Mouse (Mus musculus) MEL (cell line): ENCODE measurements around the gene 4930449I24Rik. TPM values are rescaled to one million over a fixed set of nuclear protein-coding genes. Genes with fewer than 3 reads are reported as not detected.
"Not testable (repeated sequence)": the region's sequence is repeated elsewhere in the genome, so short reads cannot be mapped to it uniquely, and the experiment has no call there.

Source experiments
- DNase-seq: peaks from one replicate; pipeline ENCODE4 v3.0.0; 2011; ENCODE audit warnings: low read depth, low spot score
- H3K27ac ChIP-seq: 2 replicates; pipeline ENCODE4 v1.5.1; 2012; ENCODE audit warnings: low read depth, mild to moderate bottlenecking, control low read depth, low read length, moderate library complexity; ENCODE audit not compliant: control insufficient read depth
- H3K27me3 ChIP-seq, 2 experiments: fragments of 150-350 bp in 1 of 2; sonication (generic) in 1 of 2; 2 replicates each; pipeline ENCODE4 v1.6.1; 2012; ENCODE audit warnings: low read length in 2 of 2, mild to moderate bottlenecking in 2 of 2, improper control_type of control experiment in 1 of 2, moderate library complexity in 1 of 2; ENCODE audit not compliant: insufficient read depth in 2 of 2, control insufficient read depth in 1 of 2
- H3K36me3 ChIP-seq, 2 experiments: 2 replicates each; pipeline ENCODE4 v1.6.1; 2012 to 2014; ENCODE audit warnings: low read length in 2 of 2, improper control_type of control experiment in 1 of 2, inconsistent platforms in 1 of 2, mild to moderate bottlenecking in 1 of 2; ENCODE audit not compliant: insufficient read depth in 2 of 2, control insufficient read depth in 1 of 2
- H3K4me1 ChIP-seq, 2 experiments: fragments of 150-350 bp in 1 of 2; sonication (generic) in 1 of 2; 2 replicates each; pipeline ENCODE4 v1.6.1; 2012; ENCODE audit warnings: low read length in 2 of 2, improper control_type of control experiment in 1 of 2, mild to moderate bottlenecking in 1 of 2; ENCODE audit not compliant: insufficient read depth in 2 of 2, control insufficient read depth in 1 of 2
- H3K4me3 ChIP-seq, 2 experiments: fragments of 150-350 bp in 1 of 2; sonication (generic) in 1 of 2; 2 replicates each; pipeline ENCODE4 v1.5.1; 2012; ENCODE audit warnings: low read depth in 2 of 2, low read length in 2 of 2, mild to moderate bottlenecking in 2 of 2, moderate library complexity in 2 of 2, control low read depth in 1 of 2, improper control_type of control experiment in 1 of 2; ENCODE audit not compliant: control insufficient read depth in 1 of 2, insufficient read depth in 1 of 2
- H3K79me2 ChIP-seq: 2 replicates; pipeline ENCODE4 v1.6.1; 2012; ENCODE audit warnings: mild to moderate bottlenecking, low read length, moderate library complexity; ENCODE audit not compliant: control insufficient read depth, poor library complexity, insufficient read depth
- H3K9ac ChIP-seq: 2 replicates; pipeline ENCODE4 v1.6.1; 2012; ENCODE audit warnings: low read depth, mild to moderate bottlenecking, control low read depth, low read length, moderate library complexity; ENCODE audit not compliant: control insufficient read depth, poor library complexity, severe bottlenecking
- H3K9me3 ChIP-seq: fragments of 150-350 bp; sonication (generic); replicated peaks from 2 replicates; pipeline ENCODE4 v1.6.1; 2012; ENCODE audit warnings: mild to moderate bottlenecking, low read length, improper control_type of control experiment, moderate library complexity; ENCODE audit not compliant: insufficient read depth
- CTCF ChIP-seq, 3 experiments: IDR thresholded peaks in 2 of 3; conservative IDR thresholded peaks in 1 of 3; 2 replicates each; pipeline ENCODE4 v1.5.1; 2011 to 2012; ENCODE audit warnings: low read length in 3 of 3, low read depth in 2 of 3, mild to moderate bottlenecking in 2 of 3, improper control_type of control experiment in 1 of 3, inconsistent platforms in 1 of 3, mixed read lengths in 1 of 3, moderate library complexity in 1 of 3; ENCODE audit not compliant: control insufficient read depth in 1 of 3, insufficient read depth in 1 of 3, poor library complexity in 1 of 3, severe bottlenecking in 1 of 3
- EP300 ChIP-seq, 2 experiments: IDR thresholded peaks; 2 replicates each; pipeline ENCODE4 v1.6.1; 2011; ENCODE audit warnings: improper control_type of control experiment in 2 of 2, low read length in 2 of 2, low read depth in 1 of 2, mild to moderate bottlenecking in 1 of 2
- ETS1 ChIP-seq: IDR thresholded peaks from 2 replicates; pipeline ENCODE4 v1.6.1; 2012; ENCODE audit warnings: low read depth, mild to moderate bottlenecking, inconsistent platforms, low read length, improper control_type of control experiment, moderate library complexity
- GABPA ChIP-seq: IDR thresholded peaks from 2 replicates; pipeline ENCODE4 v1.6.1; 2012; ENCODE audit warnings: low read depth, mild to moderate bottlenecking, inconsistent platforms, low read length, improper control_type of control experiment, moderate library complexity
- KAT2A ChIP-seq: conservative IDR thresholded peaks from 2 replicates; pipeline ENCODE4 v1.6.1; 2012; ENCODE audit warnings: low read depth, low read length, improper control_type of control experiment, inconsistent platforms
- MAX ChIP-seq: IDR thresholded peaks from 2 replicates; pipeline ENCODE4 v1.6.1; 2011; ENCODE audit warnings: low read length, improper control_type of control experiment
- MEF2A ChIP-seq: IDR thresholded peaks from 2 replicates; pipeline ENCODE4 v1.6.1; 2014; ENCODE audit warnings: low read depth, mild to moderate bottlenecking, inconsistent platforms, low read length, improper control_type of control experiment; ENCODE audit not compliant: poor library complexity, insufficient replicate concordance, severe bottlenecking; ENCODE audit errors: extremely low read depth
- POLR2AphosphoS5 ChIP-seq: IDR thresholded peaks from 2 replicates; pipeline ENCODE4 v1.6.1; 2012; ENCODE audit warnings: low read depth, borderline replicate concordance, mild to moderate bottlenecking, inconsistent platforms, low read length, moderate library complexity, mixed read lengths
- RAD21 ChIP-seq: IDR thresholded peaks from 2 replicates; pipeline ENCODE4 v1.6.1; 2011; ENCODE audit warnings: mild to moderate bottlenecking, low read depth, low read length, improper control_type of control experiment
- TAL1 ChIP-seq: IDR thresholded peaks from 2 replicates; pipeline ENCODE4 v1.6.1; 2012; ENCODE audit warnings: mild to moderate bottlenecking, inconsistent platforms, low read length, moderate library complexity, mixed read lengths
- ZMIZ1 ChIP-seq: IDR thresholded peaks from 2 replicates; pipeline ENCODE4 v1.6.1; 2012; ENCODE audit warnings: low read depth, mild to moderate bottlenecking, inconsistent platforms, low read length, improper control_type of control experiment, moderate library complexity
- polyA plus RNA-seq, 2 experiments: library from polyadenylated mRNA; stranded (reverse) in 1 of 2; unstranded in 1 of 2; fragments of >175 nt in 1 of 2; fragments of >200 nt in 1 of 2; gene quantifications; 2 replicates each; pipeline versions ENCODE4 v1.2.1 to v1.2.4; 2012; ENCODE audit warnings: low replicate concordance in 2 of 2, low read depth in 1 of 2; ENCODE audit not compliant: insufficient read length in 2 of 2, insufficient read depth in 1 of 2, missing spikeins in 1 of 2
- total RNA-seq: library from RNA; depleted of rRNA; stranded (reverse); fragments of 300-350 nt; gene quantifications from 2 replicates; pipeline ENCODE4 v1.2.3, GENCODE M21; 2012; rRNA removed

The 4930449I24Rik gene
- total RNA-seq (not detected in 2 replicates), polyA plus RNA-seq (not detected)

DNA sequence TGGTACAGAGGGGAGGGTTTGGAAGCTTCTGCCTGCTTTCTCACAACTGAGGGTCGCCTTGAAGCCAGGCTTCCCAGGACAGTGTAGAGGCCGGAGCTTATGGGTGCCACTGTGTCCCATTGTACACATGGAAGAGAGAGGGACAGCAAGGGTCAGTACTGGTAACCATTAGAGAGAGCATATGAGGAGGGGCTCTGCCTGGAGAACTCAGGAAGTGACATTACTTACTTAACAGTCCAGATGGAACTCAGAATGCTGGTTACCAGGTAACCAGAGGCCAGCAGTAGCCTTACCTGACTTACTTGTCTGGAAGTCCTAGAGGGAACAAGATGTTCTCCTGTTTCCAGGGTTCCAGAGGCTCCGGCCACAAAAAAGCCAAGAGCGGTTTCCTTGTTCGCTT is at the start of gene 4930449I24Rik:
TSS of gene 4930449I24Rik (plus strand) at position 301 of the 400 bp plus-strand sequence.
- DNase-seq, H3K79me2 ChIP-seq, H3K36me3 ChIP-seq, H3K9ac ChIP-seq, H3K27me3 ChIP-seq, H3K4me1 ChIP-seq, H3K27ac ChIP-seq, H3K4me3 ChIP-seq, H3K9me3 ChIP-seq: not testable (repeated sequence)

DNA sequence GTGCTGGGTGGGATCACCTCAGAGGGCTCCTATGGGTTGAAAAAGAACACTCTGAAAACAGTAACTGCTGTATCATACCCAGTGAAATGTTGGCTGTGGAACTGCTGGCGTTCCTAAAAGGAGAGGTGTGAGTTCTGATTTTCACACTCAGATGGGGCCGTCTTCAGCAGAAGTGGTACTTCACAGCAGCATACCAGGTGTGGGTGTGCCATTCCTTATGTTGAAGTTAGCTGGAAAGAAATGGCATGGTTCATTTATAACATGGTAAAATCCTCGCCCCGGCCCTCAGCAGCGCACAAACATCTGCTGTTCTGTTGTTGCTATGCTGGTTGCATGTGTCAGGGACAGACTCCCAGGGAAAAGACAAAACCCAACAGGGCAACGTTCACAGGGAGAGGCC is 48.6 kb upstream of the 4930449I24Rik start:
- Histone ChIP-seq H3K27ac (no peak overlapping the region), H3K9ac (no peak overlapping the region), H3K4me3 (no peak overlapping the region), H3K9me3 (no peaks in the 10 kb centered on the region), H3K4me1 (no peaks in the 10 kb centered on the region), H3K27me3 (no peaks in the 10 kb centered on the region), H3K79me2 (no peaks in the 10 kb centered on the region), H3K36me3 (no peaks in the 10 kb centered on the region)
- no peak for DNase-seq
- no peak for TF ChIP-seq MEF2A
- no peak for TF ChIP-seq GABPA
- no peak for TF ChIP-seq ZMIZ1
- TF ChIP-seq ETS1 = no peak
- no peak for TF ChIP-seq RAD21
- no peak for TF ChIP-seq KAT2A

DNA sequence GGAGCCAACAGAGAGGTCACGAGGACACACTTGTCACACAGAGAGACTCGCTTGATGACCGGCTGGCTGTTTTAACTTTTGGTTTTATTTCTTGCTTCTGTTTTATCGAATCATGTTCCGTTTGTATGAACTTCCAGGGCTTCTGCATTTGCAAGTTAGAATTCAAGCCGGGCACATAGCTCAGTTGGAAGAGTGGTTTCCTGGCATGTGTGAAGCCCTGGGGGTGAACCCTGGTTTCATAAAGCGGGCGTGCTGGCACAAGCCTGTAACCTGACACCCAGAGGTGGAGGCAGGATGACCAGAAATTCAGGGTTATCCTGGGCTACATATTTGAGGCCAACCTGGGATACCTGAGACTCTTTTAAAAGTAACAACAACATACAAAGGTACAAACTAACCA is 40.6 kb upstream of the 4930449I24Rik start:
- Histone ChIP-seq H3K79me2 (no peaks in the 10 kb centered on the region), H3K9ac (no peak overlapping the region), H3K4me1 (no peaks in the 10 kb centered on the region), H3K9me3 (no peaks in the 10 kb centered on the region), H3K27ac (no peak overlapping the region), H3K4me3 (no peak overlapping the region), H3K27me3 (no peaks in the 10 kb centered on the region), H3K36me3 (no peaks in the 10 kb centered on the region)
- DNase-seq = no peak
- TF ChIP-seq POLR2AphosphoS5 = no peak

DNA sequence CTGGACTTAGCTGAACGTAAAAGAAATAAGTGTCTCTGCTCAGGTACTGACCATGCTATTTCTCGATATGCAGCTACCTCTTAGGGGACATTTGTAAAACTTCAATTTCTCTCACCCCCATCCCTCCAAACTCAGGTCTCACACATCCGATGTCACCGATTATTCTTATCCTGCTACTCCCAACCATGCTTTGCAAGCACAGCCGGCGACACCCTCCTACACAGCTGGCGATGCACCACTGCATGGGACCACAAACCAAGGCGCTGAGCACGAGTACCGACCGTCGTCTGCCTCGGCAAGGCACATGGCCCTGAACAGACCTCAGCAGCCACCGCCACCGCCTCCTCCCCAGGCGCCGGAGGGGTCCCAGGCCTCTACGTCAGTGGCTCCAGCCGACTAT is 35.5 kb upstream of the 4930449I24Rik start:
- no peak for DNase-seq
- no peaks in the 10 kb centered on the region for H3K4me1 ChIP-seq
- no peak overlapping the region for H3K4me3 ChIP-seq
- no peaks in the 10 kb centered on the region for H3K9me3 ChIP-seq
- no peaks in the 10 kb centered on the region for H3K36me3 ChIP-seq
- H3K9ac ChIP-seq = no peak overlapping the region
- H3K27ac ChIP-seq = no peak overlapping the region
- H3K27me3 ChIP-seq = no peaks in the 10 kb centered on the region
- no peak for TF ChIP-seq TAL1
- no peak for TF ChIP-seq MAX
- TF ChIP-seq CTCF (IDR thresholded peaks at IDR 0.05 in 2 of 3, conservative IDR thresholded peaks at IDR 0.05 in 1 of 3; ENCODE audit: control insufficient read depth in 1 of 3, insufficient read depth in 1 of 3, low read depth in 2 of 3, low read length in 3 of 3, poor library complexity in 1 of 3, severe bottlenecking in 1 of 3) = no peak
- no peak for TF ChIP-seq EP300 (IDR thresholded peaks at IDR 0.05; ENCODE audit: low read depth in 1 of 2, low read length in 2 of 2)
- H3K79me2 ChIP-seq = no peaks in the 10 kb centered on the region
